Mouse (Mus musculus): ENCODE measurements around the gene T. TPM values are rescaled to one million over a fixed set of nuclear protein-coding genes. Genes with fewer than 3 reads are reported as not detected.

The T gene
- polyA plus RNA-seq, 2 experiments: 0.56 to 3.6 TPM

GRCm38 (mm10) chr17:8408589-8409295 is 25.5 kb upstream of the T start:
- no peak overlapping the region for H3K27ac ChIP-seq (replicated peaks; ENCODE audit: low read depth, low read length)
- H3K27me3 ChIP-seq (ENCODE audit: control insufficient read depth, insufficient read depth, low read length): 0 out of 2 replicates have a peak, but pooled peaks cover 7% of the 10 kb centered on the region
- no peak overlapping the region for H3K9ac ChIP-seq (ENCODE audit: low read depth, low read length, severe bottlenecking)
- no peaks in the 10 kb centered on the region for H3K36me3 ChIP-seq (ENCODE audit: control insufficient read depth, insufficient read depth, low read length)
- TF ChIP-seq POLR2A (IDR thresholded peaks at IDR 0.05; ENCODE audit: borderline replicate concordance, extremely low read depth, insufficient read depth, insufficient read length): no peak
- H3K9me3 ChIP-seq (ENCODE audit: control insufficient read depth, low read length): no peaks in the 10 kb centered on the region
- no peak for ATAC-seq (ENCODE audit: low FRiP score, low read depth)
- WGBS: 4% methylated on average over 16 of the region's 16 CpGs
- no peak overlapping the region for H3K4me2 ChIP-seq (replicated peaks; ENCODE audit: low read depth, low read length, severe bottlenecking)
- H3K4me1 ChIP-seq (ENCODE audit: control insufficient read depth, insufficient read depth, low read length): peaks cover 16% of the 10 kb centered on the region
- no peak for DNase-seq (ENCODE audit: low spot score)
- H3K4me3 ChIP-seq (replicated peaks; ENCODE audit: low read length): no peak overlapping the region

GRCm38 (mm10) chr17:8410330-8410729 is 23.9 kb upstream of the T start:
- Histone ChIP-seq H3K4me3 (replicated peaks; ENCODE audit: low read length) (no peak overlapping the region), H3K9ac (ENCODE audit: low read depth, low read length, severe bottlenecking) (no peak overlapping the region), H3K27ac (replicated peaks; ENCODE audit: low read depth, low read length) (no peak overlapping the region), H3K36me3 (ENCODE audit: control insufficient read depth, insufficient read depth, low read length) (no peaks in the 10 kb centered on the region), H3K27me3 (ENCODE audit: control insufficient read depth, insufficient read depth, low read length) (0 out of 2 replicates have a peak, but pooled peaks cover 7% of the 10 kb centered on the region), H3K4me2 (replicated peaks; ENCODE audit: low read depth, low read length, severe bottlenecking) (no peak overlapping the region), H3K9me3 (ENCODE audit: control insufficient read depth, low read length) (no peaks in the 10 kb centered on the region), H3K4me1 (ENCODE audit: control insufficient read depth, insufficient read depth, low read length) (peaks cover 16% of the 10 kb centered on the region)
- 85% methylated on average over 2 of the region's 2 CpGs for WGBS
- DNase-seq (ENCODE audit: low spot score) (no peak), ATAC-seq (ENCODE audit: low FRiP score, low read depth) (no peak)
- TF ChIP-seq POLR2A (IDR thresholded peaks at IDR 0.05; ENCODE audit: borderline replicate concordance, extremely low read depth, insufficient read depth, insufficient read length): no peak

GRCm38 (mm10) chr17:8413656-8414055 is 20.6 kb upstream of the T start:
- Histone ChIP-seq H3K27me3 (ENCODE audit: control insufficient read depth, insufficient read depth, low read length) (0 out of 2 replicates have a peak, but pooled peaks cover 7% of the 10 kb centered on the region), H3K4me2 (replicated peaks; ENCODE audit: low read depth, low read length, severe bottlenecking) (no peak overlapping the region), H3K4me1 (ENCODE audit: control insufficient read depth, insufficient read depth, low read length) (peaks cover 7% of the 10 kb centered on the region), H3K9me3 (ENCODE audit: control insufficient read depth, low read length) (no peaks in the 10 kb centered on the region), H3K9ac (ENCODE audit: low read depth, low read length, severe bottlenecking) (no peak overlapping the region), H3K36me3 (ENCODE audit: control insufficient read depth, insufficient read depth, low read length) (no peaks in the 10 kb centered on the region), H3K4me3 (replicated peaks; ENCODE audit: low read length) (no peak overlapping the region), H3K27ac (replicated peaks; ENCODE audit: low read depth, low read length) (no peak overlapping the region)
- ATAC-seq (ENCODE audit: low FRiP score, low read depth): no peak
- no peak for DNase-seq (ENCODE audit: low spot score)
- WGBS: 51% methylated on average over 5 of the region's 5 CpGs
- TF ChIP-seq POLR2A (IDR thresholded peaks at IDR 0.05; ENCODE audit: borderline replicate concordance, extremely low read depth, insufficient read depth, insufficient read length): no peak

GRCm38 (mm10) chr17:8415533-8415932 is 18.7 kb upstream of the T start:
- no peaks in the 10 kb centered on the region for H3K9me3 ChIP-seq (ENCODE audit: control insufficient read depth, low read length)
- no peak overlapping the region for H3K9ac ChIP-seq (ENCODE audit: low read depth, low read length, severe bottlenecking)
- ATAC-seq (ENCODE audit: low FRiP score, low read depth): no peak
- no peak for DNase-seq (ENCODE audit: low spot score)
- no peaks in the 10 kb centered on the region for H3K4me1 ChIP-seq (ENCODE audit: control insufficient read depth, insufficient read depth, low read length)
- WGBS: 12% methylated on average over 8 of the region's 8 CpGs
- no peak overlapping the region for H3K4me2 ChIP-seq (replicated peaks; ENCODE audit: low read depth, low read length, severe bottlenecking)
- no peak overlapping the region for H3K27ac ChIP-seq (replicated peaks; ENCODE audit: low read depth, low read length)
- no peak for TF ChIP-seq POLR2A (IDR thresholded peaks at IDR 0.05; ENCODE audit: borderline replicate concordance, extremely low read depth, insufficient read depth, insufficient read length)
- no peaks in the 10 kb centered on the region for H3K36me3 ChIP-seq (ENCODE audit: control insufficient read depth, insufficient read depth, low read length)
- H3K4me3 ChIP-seq (replicated peaks; ENCODE audit: low read length): no peak overlapping the region
- no peaks in the 10 kb centered on the region for H3K27me3 ChIP-seq (ENCODE audit: control insufficient read depth, insufficient read depth, low read length)

- DNase-seq (ENCODE audit: low spot score) (no peak), ATAC-seq (ENCODE audit: low FRiP score, low read depth) (no peak)
- Histone ChIP-seq H3K9ac (ENCODE audit: low read depth, low read length, severe bottlenecking) (no peak overlapping the region), H3K4me1 (ENCODE audit: control insufficient read depth, insufficient read depth, low read length) (no peaks in the 10 kb centered on the region), H3K4me3 (replicated peaks; ENCODE audit: low read length) (no peak overlapping the region), H3K27me3 (ENCODE audit: control insufficient read depth, insufficient read depth, low read length) (no peaks in the 10 kb centered on the region), H3K9me3 (ENCODE audit: control insufficient read depth, low read length) (no peaks in the 10 kb centered on the region), H3K4me2 (replicated peaks; ENCODE audit: low read depth, low read length, severe bottlenecking) (no peak overlapping the region), H3K36me3 (ENCODE audit: control insufficient read depth, insufficient read depth, low read length) (no peaks in the 10 kb centered on the region), H3K27ac (replicated peaks; ENCODE audit: low read depth, low read length) (no peak overlapping the region)
- 70% methylated on average over 8 of the region's 8 CpGs for WGBS
- no peak for TF ChIP-seq POLR2A (IDR thresholded peaks at IDR 0.05; ENCODE audit: borderline replicate concordance, extremely low read depth, insufficient read depth, insufficient read length)
These were observed 17.4 kb upstream of the T start for GRCm38 (mm10) chr17:8416865-8417264.

Data from limb, embryonic 14.5 days (tissue).